Comparison of ENCODE assay signal across 28 mouse cellular contexts in genomic region chr9:120131784-120132288, GRCm38 (mm10). TPM values are rescaled to one million over a fixed set of nuclear protein-coding genes. Genes with fewer than 3 reads are reported as not detected.
A peak's percentile ranks its signal among the peaks of the same experiment; 100 is the strongest.
DNase-seq lines count a peak whose midpoint lies in the region; ATAC-seq and TF ChIP-seq lines count a peak whose summit lies in the region.
"Had no signal": no experiment of that assay in that cellular context is flagged by ENCODE, and none has a peak within 500 bp of the region (broad histone marks: within the 10 kb centered on the region; RNA-seq: fewer than 3 reads in every experiment).

No protein-coding gene starts in this region.

- no peak for TF ChIP-seq POLR2A in ES-Bruce4 (IDR thresholded peaks at IDR 0.05; ENCODE audit: insufficient read depth, low read length)

- no peaks in the 10 kb centered on the region for H3K9me3 ChIP-seq in midbrain, embryonic 11.5 days (ENCODE audit: control insufficient read depth, low read length)
- H3K9me3 ChIP-seq in midbrain, embryonic 10.5 days (replicated peaks), result no peaks in the 10 kb centered on the region
- no peaks in the 10 kb centered on the region for H3K9me3 ChIP-seq in ES-Bruce4 (replicated peaks; ENCODE audit: control insufficient read depth, insufficient read depth, low read length, poor library complexity, severe bottlenecking)
- H3K9me3 ChIP-seq in liver, embryonic 13.5 days (replicated peaks), result no peaks in the 10 kb centered on the region
- H3K9me3 ChIP-seq in kidney, embryonic 15.5 days (replicated peaks), result no peaks in the 10 kb centered on the region
- H3K9me3 ChIP-seq: embryonic facial prominence, embryonic 12.5 days; embryonic facial prominence, embryonic 15.5 days; heart, embryonic 12.5 days; heart, embryonic 15.5 days; hindbrain, embryonic 10.5 days; hindbrain, embryonic 13.5 days had no signal

- H3K4me1 ChIP-seq in midbrain, embryonic 11.5 days (ENCODE audit: control insufficient read depth, insufficient read depth, low read length), result peaks cover 9% of the 10 kb centered on the region; the same call in 1 of the 2 replicates
- peaks cover 19% of the 10 kb centered on the region for H3K4me1 ChIP-seq in midbrain, embryonic 10.5 days
- H3K4me1 ChIP-seq in ES-Bruce4 (ENCODE audit: control insufficient read depth, insufficient read depth, low read length), result no peaks in the 10 kb centered on the region
- H3K4me1 ChIP-seq in liver, embryonic 13.5 days (replicated peaks), result peaks cover 47% of the 10 kb centered on the region
- peaks cover 17% of the 10 kb centered on the region for H3K4me1 ChIP-seq in kidney, embryonic 15.5 days

- no peaks in the 10 kb centered on the region for H3K27me3 ChIP-seq in midbrain, embryonic 11.5 days (ENCODE audit: control insufficient read depth, insufficient read depth, low read length)
- H3K27me3 ChIP-seq in midbrain, embryonic 10.5 days (ENCODE audit: low read depth, poor library complexity, severe bottlenecking), result no peaks in the 10 kb centered on the region
- H3K27me3 ChIP-seq in ES-Bruce4 (ENCODE audit: control insufficient read depth, insufficient read depth, low read length, poor library complexity, severe bottlenecking), result no peaks in the 10 kb centered on the region
- H3K27me3 ChIP-seq in liver, embryonic 13.5 days, result no peaks in the 10 kb centered on the region
- H3K27me3 ChIP-seq in kidney, embryonic 15.5 days, result no peaks in the 10 kb centered on the region
- H3K27me3 ChIP-seq: embryonic facial prominence, embryonic 12.5 days; embryonic facial prominence, embryonic 15.5 days; heart, embryonic 12.5 days; heart, embryonic 15.5 days; hindbrain, embryonic 13.5 days had no signal

- peaks cover 18% of the 10 kb centered on the region for H3K36me3 ChIP-seq in midbrain, embryonic 11.5 days (ENCODE audit: control insufficient read depth, insufficient read depth, low read length)
- H3K36me3 ChIP-seq in midbrain, embryonic 10.5 days, result peaks cover 49% of the 10 kb centered on the region
- peaks cover 51% of the 10 kb centered on the region for H3K36me3 ChIP-seq in ES-Bruce4 (ENCODE audit: control insufficient read depth, insufficient read depth, low read length, poor library complexity, severe bottlenecking)
- peaks cover 48% of the 10 kb centered on the region for H3K36me3 ChIP-seq in liver, embryonic 13.5 days
- H3K36me3 ChIP-seq in kidney, embryonic 15.5 days, result peaks cover 49% of the 10 kb centered on the region

- H3K9ac ChIP-seq in midbrain, embryonic 11.5 days (ENCODE audit: low read length), result no peak overlapping the region
- H3K9ac ChIP-seq in ES-Bruce4 (ENCODE audit: low read depth, poor library complexity, severe bottlenecking), result no peak overlapping the region
- H3K9ac ChIP-seq in liver, embryonic 13.5 days, result no peak overlapping the region
- no peak overlapping the region for H3K9ac ChIP-seq in kidney, embryonic 15.5 days
- H3K9ac ChIP-seq: embryonic facial prominence, embryonic 12.5 days; embryonic facial prominence, embryonic 15.5 days; forebrain, postnatal 0 days; heart, embryonic 12.5 days; heart, embryonic 15.5 days; hindbrain, embryonic 13.5 days had no signal

- no peak overlapping the region for H3K4me3 ChIP-seq in midbrain, embryonic 11.5 days (ENCODE audit: low read depth, low read length)
- no peak overlapping the region for H3K4me3 ChIP-seq in midbrain, embryonic 10.5 days
- no peak overlapping the region for H3K4me3 ChIP-seq in ES-Bruce4 (ENCODE audit: low read depth, low read length)
- H3K4me3 ChIP-seq in liver, embryonic 13.5 days (replicated peaks), result no peak overlapping the region
- H3K4me3 ChIP-seq in kidney, embryonic 15.5 days (replicated peaks), result no peak overlapping the region
- H3K4me3 ChIP-seq: embryonic facial prominence, embryonic 12.5 days; embryonic facial prominence, embryonic 15.5 days; gastrocnemius, adult 2 months; heart, embryonic 12.5 days; heart, embryonic 15.5 days; hindbrain, embryonic 10.5 days; hindbrain, embryonic 13.5 days had no signal

- no peak for ATAC-seq in midbrain, embryonic 11.5 days (ENCODE audit: low FRiP score)
- no peak for ATAC-seq in liver, embryonic 13.5 days (ENCODE audit: low read depth)
- ATAC-seq in kidney, embryonic 15.5 days (replicated peaks; ENCODE audit: low FRiP score), result no peak
- ATAC-seq: forebrain, embryonic 14.5 days; forebrain, postnatal 0 days; hindbrain, postnatal 0 days; inflammation-experienced regulatory T-cells, adult 6 months had no signal

- TF ChIP-seq CTCF in ES-Bruce4 (IDR thresholded peaks at IDR 0.05; ENCODE audit: low read depth, low read length), result no peak

- TF ChIP-seq EP300 in ES-Bruce4 (IDR thresholded peaks at IDR 0.05; ENCODE audit: insufficient read depth, low read depth, low read length), result no peak

- no peak overlapping the region for H3K27ac ChIP-seq in midbrain, embryonic 11.5 days (ENCODE audit: low read depth, low read length)
- no peak overlapping the region for H3K27ac ChIP-seq in midbrain, embryonic 10.5 days (replicated peaks)
- peak overlapping the region; percentile 23; the same call in 1 of the 2 replicates for H3K27ac ChIP-seq in ES-Bruce4 (ENCODE audit: insufficient read depth, low read length)
- peak overlapping the region; percentile 61 for H3K27ac ChIP-seq in liver, embryonic 13.5 days
- no peak overlapping the region for H3K27ac ChIP-seq in kidney, embryonic 15.5 days
- H3K27ac ChIP-seq: embryonic facial prominence, embryonic 12.5 days; embryonic facial prominence, embryonic 15.5 days; gastrocnemius, adult 2 months; heart, embryonic 15.5 days; hindbrain, embryonic 10.5 days; hindbrain, embryonic 13.5 days; hindbrain, postnatal 0 days had no signal

- 88% methylated on average over 3 of the region's 3 CpGs for WGBS in midbrain, embryonic 11.5 days
- 91% methylated on average over 3 of the region's 3 CpGs for WGBS in midbrain, embryonic 10.5 days
- 89% methylated on average over 3 of the region's 3 CpGs for WGBS in liver, embryonic 13.5 days (ENCODE audit: insufficient replicate concordance)
- 91% methylated on average over 3 of the region's 3 CpGs for WGBS in kidney, embryonic 15.5 days

- H3K4me2 ChIP-seq in midbrain, embryonic 11.5 days, result no peak overlapping the region
- H3K4me2 ChIP-seq in liver, embryonic 13.5 days, result no peak overlapping the region
- no peak overlapping the region for H3K4me2 ChIP-seq in kidney, embryonic 15.5 days
- H3K4me2 ChIP-seq: embryonic facial prominence, embryonic 12.5 days; embryonic facial prominence, embryonic 15.5 days; heart, embryonic 12.5 days; heart, embryonic 15.5 days; hindbrain, embryonic 13.5 days had no signal

- DNase-seq in midbrain, embryonic 11.5 days (ENCODE audit: low spot score, missing footprints), result peak; percentile 84
- DNase-seq in midbrain, embryonic 10.5 days (ENCODE audit: low spot score), result no peak
- no peak for DNase-seq in liver, embryonic 13.5 days
- no peak for DNase-seq in cerebellum, postnatal 36 days
- DNase-seq: adrenal gland, postnatal 10 days; adrenal gland, postnatal 36 days; cerebellum, adult 18-20 months; cerebellum, adult 9-10 months; cerebellum, postnatal 14 days; forebrain, postnatal 0 days; gastrocnemius, adult 2 months; gastrocnemius, postnatal 25 days; heart, adult 18-20 months; heart, postnatal 10 days; heart, postnatal 36 days had no signal

RNA-seq across cellular contexts. Expression of gene Rpsa, which starts 4.3 kb away (rescaled TPM):
- polyA plus RNA-seq in midbrain, embryonic 11.5 days (2014; fragmentation: Nextera tagmentation; extraction: Ambion mirVana), result 1,378 and 1,482 TPM in 2 replicates
- 1,349 and 1,575 TPM in 2 replicates for polyA plus RNA-seq in midbrain, embryonic 10.5 days (2016; fragmentation: Nextera tagmentation; extraction: Ambion mirVana)
- polyA plus RNA-seq in ES-Bruce4 (2011; ENCODE audit: insufficient read depth, insufficient read length, low read depth, missing spikeins), result 2,205 and 2,405 TPM in 2 replicates
- 1,061 and 1,158 TPM in 2 replicates for polyA plus RNA-seq in liver, embryonic 13.5 days (2015; fragmentation: Nextera tagmentation; extraction: Ambion mirVana)
- 1,407 and 1,464 TPM in 2 replicates for polyA plus RNA-seq in kidney, embryonic 15.5 days (2015; fragmentation: Nextera tagmentation; extraction: Ambion mirVana)

RNA-seq across cellular contexts. Expression of gene Mobp, which starts 17.7 kb away (rescaled TPM):
- 0.26 and 0.82 TPM in 2 replicates for polyA plus RNA-seq in midbrain, embryonic 11.5 days (2014; fragmentation: Nextera tagmentation; extraction: Ambion mirVana)
- polyA plus RNA-seq in midbrain, embryonic 10.5 days (2016; fragmentation: Nextera tagmentation; extraction: Ambion mirVana), result 0.22 and 0.73 TPM in 2 replicates
- polyA plus RNA-seq in ES-Bruce4 (2011; ENCODE audit: insufficient read depth, insufficient read length, low read depth, missing spikeins), result 7.3 and 10.3 TPM in 2 replicates
- not detected in 2 replicates for polyA plus RNA-seq in liver, embryonic 13.5 days (2015; fragmentation: Nextera tagmentation; extraction: Ambion mirVana)
- not detected in 2 replicates for polyA plus RNA-seq in kidney, embryonic 15.5 days (2015; fragmentation: Nextera tagmentation; extraction: Ambion mirVana)
- polyA plus RNA-seq: heart, embryonic 12.5 days; hindbrain, embryonic 13.5 days had no signal

RNA-seq across cellular contexts. Expression of gene Slc25a38, which starts 21.7 kb away (rescaled TPM):
- 33.9 and 36.7 TPM in 2 replicates for polyA plus RNA-seq in midbrain, embryonic 11.5 days (2014; fragmentation: Nextera tagmentation; extraction: Ambion mirVana)
- polyA plus RNA-seq in midbrain, embryonic 10.5 days (2016; fragmentation: Nextera tagmentation; extraction: Ambion mirVana), result 40.4 and 42.1 TPM in 2 replicates
- polyA plus RNA-seq in ES-Bruce4 (2011; ENCODE audit: insufficient read depth, insufficient read length, low read depth, missing spikeins), result 15.3 and 15.7 TPM in 2 replicates
- polyA plus RNA-seq in liver, embryonic 13.5 days (2015; fragmentation: Nextera tagmentation; extraction: Ambion mirVana), result 137 and 138 TPM in 2 replicates
- polyA plus RNA-seq in kidney, embryonic 15.5 days (2015; fragmentation: Nextera tagmentation; extraction: Ambion mirVana), result 32.4 and 37.1 TPM in 2 replicates

RNA-seq across cellular contexts. Expression of gene Ccr8, which starts 39.9 kb away (rescaled TPM):
- polyA plus RNA-seq in midbrain, embryonic 11.5 days (2014; fragmentation: Nextera tagmentation; extraction: Ambion mirVana), result not detected in 2 replicates
- not detected in 2 replicates for polyA plus RNA-seq in midbrain, embryonic 10.5 days (2016; fragmentation: Nextera tagmentation; extraction: Ambion mirVana)
- polyA plus RNA-seq in ES-Bruce4 (2011; ENCODE audit: insufficient read depth, insufficient read length, low read depth, missing spikeins), result not detected in 2 replicates
- polyA plus RNA-seq in liver, embryonic 13.5 days (2015; fragmentation: Nextera tagmentation; extraction: Ambion mirVana), result 0.13 TPM in 1 of 2 replicates, not detected in the other
- polyA plus RNA-seq in kidney, embryonic 15.5 days (2015; fragmentation: Nextera tagmentation; extraction: Ambion mirVana), result 0.18 TPM in 1 of 2 replicates, not detected in the other
- polyA plus RNA-seq: forebrain, embryonic 11.5 days; forebrain, embryonic 14.5 days; forebrain, postnatal 0 days; gonadal fat pad, adult 2 months; heart, embryonic 12.5 days; hindbrain, embryonic 10.5 days; hindbrain, embryonic 13.5 days; hindbrain, postnatal 0 days had no signal

Comparison
In these comparisons a context has a peak if more than half of its experiments do, and no peak if none do; other contexts are left out.
1. H3K27ac ChIP-seq: peak in ES-Bruce4 (single experiment) and liver, embryonic 13.5 days (single experiment); none in midbrain, embryonic 11.5 days (single experiment), midbrain, embryonic 10.5 days (single experiment) and kidney, embryonic 15.5 days (single experiment).